Mouse (Mus musculus) neural tube, embryonic 14.5 days (tissue): ENCODE measurements at regions not wholly inside any gene's neighbourhood (a gene's known extent, or its start where the extent isn't known, plus 50 kb on each side); places are given as distances from the start of the nearest gene placed in this dataset.

Source experiments
- ATAC-seq: fragments of 200-750 bp; cut with Nextera tagmentation; 2 replicates; pipeline ENCODE4 v1.8.0; 2017; ENCODE audit warnings: low read depth, mild to moderate bottlenecking, moderate TSS enrichment, moderate library complexity
- H3K27ac ChIP-seq: fragments of 300-500 bp; sonication (generic); 2 replicates; pipeline ENCODE4 v1.5.1; 2014; ENCODE audit warnings: low read depth, mild to moderate bottlenecking, control low read depth, low read length, moderate library complexity, mixed read lengths
- H3K27me3 ChIP-seq: fragments of 300-500 bp; sonication (generic); 2 replicates; pipeline ENCODE4 v1.6.1; 2014; ENCODE audit warnings: low read length; ENCODE audit not compliant: control insufficient read depth, insufficient read depth
- H3K36me3 ChIP-seq: fragments of 300-500 bp; sonication (generic); 2 replicates; pipeline ENCODE4 v1.6.1; 2014; ENCODE audit warnings: low read length, mixed read lengths; ENCODE audit not compliant: control insufficient read depth, insufficient read depth
- H3K4me1 ChIP-seq: fragments of 300-500 bp; sonication (generic); 2 replicates; pipeline ENCODE4 v1.6.1; 2014; ENCODE audit warnings: low read length; ENCODE audit not compliant: control insufficient read depth, insufficient read depth
- H3K4me2 ChIP-seq: fragments of 300-500 bp; sonication (generic); 2 replicates; pipeline ENCODE4 v1.6.1; 2014; ENCODE audit warnings: mild to moderate bottlenecking, low read depth, low read length, control low read depth
- H3K4me3 ChIP-seq: fragments of 300-500 bp; sonication (generic); 2 replicates; pipeline ENCODE4 v1.5.1; 2014; ENCODE audit warnings: low read depth, low read length, control low read depth, mixed read lengths
- H3K9ac ChIP-seq: fragments of 300-500 bp; sonication (generic); replicated peaks from 2 replicates; pipeline ENCODE4 v1.6.1; 2014; ENCODE audit warnings: low read depth, mild to moderate bottlenecking, control low read depth, low read length, mixed read lengths
- H3K9me3 ChIP-seq: fragments of 300-500 bp; sonication (generic); 2 replicates; pipeline ENCODE4 v1.6.1; 2016; ENCODE audit warnings: low read length; ENCODE audit not compliant: control insufficient read depth
- WGBS: fragments of 180-500 bp; shearing (Covaris S2); extraction: QIAGEN DNeasy Blood & Tissue Kit; methylation state at CpG from one replicate; pipeline ENCODE4 v1.1.7; 2014; 5-methylcytosine and 5-hydroxymethylcytosine counted together

DNA sequence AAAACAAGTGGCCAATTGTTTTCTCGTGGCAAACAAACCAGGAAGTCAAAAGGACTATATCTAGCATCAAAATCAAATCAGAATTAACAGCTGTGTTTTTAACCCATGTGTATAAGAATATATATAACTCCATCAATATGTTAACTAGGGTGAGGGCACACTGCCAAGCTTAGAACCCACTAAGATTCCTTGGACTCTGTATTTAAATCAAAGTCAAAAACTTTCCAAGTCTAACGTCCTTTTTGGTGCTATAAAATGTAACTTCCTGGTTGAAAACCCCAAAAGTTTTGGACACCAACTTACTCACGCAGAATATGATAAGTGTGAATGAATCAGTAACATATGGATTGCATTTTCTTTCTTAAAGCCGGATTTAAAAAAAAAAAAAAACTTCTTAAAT lies 647.9 kb upstream of the Cited2 start:
- Histone ChIP-seq H3K27ac (no peak overlapping the region), H3K9me3 (no peaks in the 10 kb centered on the region), H3K4me2 (no peak overlapping the region), H3K27me3 (no peaks in the 10 kb centered on the region), H3K9ac (no peak overlapping the region), H3K36me3 (no peaks in the 10 kb centered on the region), H3K4me1 (no peaks in the 10 kb centered on the region), H3K4me3 (no peak overlapping the region)
- WGBS, result 65% methylated on average over 4 of the region's 4 CpGs
- no peak for ATAC-seq

DNA sequence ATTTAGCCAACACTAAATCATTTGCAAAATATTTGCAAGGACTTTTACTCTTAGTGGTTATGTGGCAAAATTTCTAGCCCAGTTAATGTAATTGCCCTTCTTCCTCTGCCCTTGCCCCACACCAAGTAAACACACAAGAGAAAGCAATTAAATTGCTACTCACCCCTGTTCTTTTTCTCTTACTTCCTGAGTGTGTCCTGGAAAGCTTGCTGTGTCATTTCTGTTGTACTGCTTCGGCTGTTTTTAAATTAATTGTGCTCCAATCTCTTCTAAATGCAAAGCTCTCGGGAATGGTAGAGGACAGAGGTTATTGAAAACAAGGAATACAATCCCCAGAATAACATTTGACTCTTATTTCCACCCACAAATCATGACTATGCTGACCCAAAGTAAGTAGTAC lies 647.4 kb upstream of the Cited2 start:
- Histone ChIP-seq H3K9ac (no peak overlapping the region), H3K4me1 (no peaks in the 10 kb centered on the region), H3K4me2 (no peak overlapping the region), H3K4me3 (no peak overlapping the region), H3K27me3 (no peaks in the 10 kb centered on the region), H3K9me3 (no peaks in the 10 kb centered on the region), H3K27ac (no peak overlapping the region), H3K36me3 (no peaks in the 10 kb centered on the region)
- WGBS, result 21% methylated on average over 2 of the region's 2 CpGs
- no peak for ATAC-seq

DNA sequence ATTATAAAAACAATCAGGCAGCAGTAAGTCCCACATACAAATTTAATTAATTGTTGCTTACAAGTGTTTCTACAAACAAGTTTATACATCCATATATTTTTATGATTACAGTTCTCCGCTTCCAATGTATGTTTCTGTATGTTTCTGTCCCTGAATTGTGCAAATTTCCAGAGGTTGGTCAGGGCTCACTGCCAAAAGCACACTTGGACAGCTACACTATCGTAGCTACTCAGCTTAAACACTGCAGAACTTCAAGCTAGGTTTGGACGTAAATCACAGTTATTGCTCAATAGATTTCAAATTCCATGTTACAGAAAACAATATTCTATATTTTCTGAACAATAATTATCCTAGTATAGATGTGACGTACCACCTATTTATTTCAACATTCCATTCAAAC lies 646.8 kb upstream of the Cited2 start:
- Histone ChIP-seq H3K4me1 (no peaks in the 10 kb centered on the region), H3K36me3 (no peaks in the 10 kb centered on the region), H3K27ac (no peak overlapping the region), H3K9me3 (no peaks in the 10 kb centered on the region), H3K9ac (no peak overlapping the region), H3K27me3 (no peaks in the 10 kb centered on the region), H3K4me3 (no peak overlapping the region), H3K4me2 (no peak overlapping the region)
- no peak for ATAC-seq
- WGBS, result 71% methylated on average over 4 of the region's 4 CpGs

DNA sequence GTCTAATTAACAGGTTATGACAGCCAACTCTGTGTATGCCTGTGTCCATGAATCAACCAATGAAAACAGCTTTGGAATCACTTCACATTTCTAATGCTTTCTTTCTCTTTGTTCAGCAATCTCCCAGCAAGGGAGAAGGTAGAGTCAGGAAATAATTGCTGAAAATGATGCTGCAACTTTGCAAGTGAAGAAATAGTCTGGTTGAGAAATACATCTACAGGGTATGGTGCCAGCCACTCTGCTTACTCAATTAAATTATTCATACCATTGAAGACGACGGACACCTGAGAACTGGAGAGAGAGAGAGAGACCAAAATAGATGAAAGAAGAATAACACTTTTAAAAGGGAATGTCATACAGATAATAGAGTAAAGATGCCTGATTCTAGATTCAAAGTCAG lies 645.4 kb upstream of the Cited2 start:
- Histone ChIP-seq H3K9me3 (no peaks in the 10 kb centered on the region), H3K4me1 (no peaks in the 10 kb centered on the region), H3K27me3 (no peaks in the 10 kb centered on the region), H3K4me2 (no peak overlapping the region), H3K27ac (no peak overlapping the region), H3K36me3 (no peaks in the 10 kb centered on the region), H3K9ac (no peak overlapping the region), H3K4me3 (no peak overlapping the region)
- 82% methylated on average over 2 of the region's 2 CpGs for WGBS
- no peak for ATAC-seq

DNA sequence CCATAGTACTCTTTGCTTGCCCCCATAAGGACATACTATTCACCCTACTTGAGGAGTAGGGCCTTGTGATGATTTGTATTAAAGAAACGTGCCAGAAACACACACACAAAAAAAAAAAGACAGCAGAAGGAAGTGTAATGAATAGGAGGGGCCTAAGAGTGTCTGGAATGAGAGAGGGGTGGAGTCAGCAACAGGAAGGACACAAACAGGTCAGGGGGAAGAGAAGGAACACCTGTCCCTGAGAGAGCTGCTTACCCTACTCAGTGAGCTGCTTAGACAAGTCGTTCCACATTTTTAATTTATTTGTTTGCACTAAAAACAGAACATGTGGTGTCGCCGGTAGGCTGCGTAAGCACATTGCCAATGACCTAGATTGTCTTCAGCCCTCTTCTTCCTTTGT lies 642.2 kb upstream of the Cited2 start:
- Histone ChIP-seq H3K4me2 (no peak overlapping the region), H3K27me3 (no peaks in the 10 kb centered on the region), H3K27ac (no peak overlapping the region), H3K4me1 (no peaks in the 10 kb centered on the region), H3K4me3 (no peak overlapping the region), H3K9me3 (no peaks in the 10 kb centered on the region), H3K9ac (no peak overlapping the region), H3K36me3 (no peaks in the 10 kb centered on the region)
- 79% methylated on average over 5 of the region's 5 CpGs for WGBS
- ATAC-seq, result no peak

DNA sequence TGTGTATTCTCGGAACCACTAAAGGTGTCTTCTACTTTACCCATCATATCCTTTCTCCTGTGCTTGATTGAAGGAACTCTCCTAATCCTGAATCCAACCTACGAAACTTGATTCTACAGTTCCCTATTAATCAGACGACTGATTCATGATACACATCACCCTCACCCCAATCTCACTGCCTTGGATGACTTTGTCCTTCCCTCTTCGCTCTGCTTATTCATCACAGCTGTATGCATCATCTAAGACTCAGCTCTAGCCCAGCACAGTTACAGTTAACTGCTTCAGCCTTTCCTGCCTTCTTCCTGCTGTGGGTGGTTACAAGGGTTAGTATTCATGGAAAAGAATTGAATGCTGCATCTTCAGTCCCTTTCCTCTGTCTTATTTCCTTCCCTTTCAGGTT lies 640.1 kb upstream of the Cited2 start:
- no peak overlapping the region for H3K27ac ChIP-seq
- H3K36me3 ChIP-seq, result no peaks in the 10 kb centered on the region
- no peak overlapping the region for H3K4me3 ChIP-seq
- no peaks in the 10 kb centered on the region for H3K9me3 ChIP-seq
- 94% methylated on average over 4 of the region's 4 CpGs for WGBS
- no peak for ATAC-seq
- no peaks in the 10 kb centered on the region for H3K27me3 ChIP-seq
- no peaks in the 10 kb centered on the region for H3K4me1 ChIP-seq
- H3K9ac ChIP-seq, result no peak overlapping the region
- H3K4me2 ChIP-seq, result no peak overlapping the region

DNA sequence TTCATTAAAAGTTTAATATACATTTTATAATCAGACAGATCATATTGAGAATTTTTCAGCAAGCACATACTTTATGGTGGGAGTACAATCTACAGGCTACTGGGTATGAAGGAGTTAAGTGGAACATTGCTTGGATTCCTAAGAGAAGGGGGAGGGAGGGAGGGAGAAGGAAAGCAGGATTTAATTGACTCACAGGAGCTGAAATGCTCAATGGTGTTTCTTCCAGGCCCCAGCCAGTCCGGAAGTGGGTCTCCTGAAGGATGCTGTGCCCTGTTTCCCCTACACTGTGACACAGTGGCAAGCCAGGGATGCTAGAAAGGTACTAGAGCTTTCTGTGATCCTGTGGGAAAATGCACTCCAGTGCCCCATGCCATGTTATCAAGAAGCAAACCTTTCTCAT lies 621.0 kb upstream of the Cited2 start:
- Histone ChIP-seq H3K4me2 (no peak overlapping the region), H3K27ac (no peak overlapping the region), H3K27me3 (no peaks in the 10 kb centered on the region), H3K36me3 (no peaks in the 10 kb centered on the region), H3K9me3 (no peaks in the 10 kb centered on the region), H3K9ac (no peak overlapping the region), H3K4me1 (no peaks in the 10 kb centered on the region; the same call in 1 of the 2 replicates), H3K4me3 (no peak overlapping the region)
- 6% methylated on average over 1 of the region's 1 CpGs for WGBS
- no peak for ATAC-seq

DNA sequence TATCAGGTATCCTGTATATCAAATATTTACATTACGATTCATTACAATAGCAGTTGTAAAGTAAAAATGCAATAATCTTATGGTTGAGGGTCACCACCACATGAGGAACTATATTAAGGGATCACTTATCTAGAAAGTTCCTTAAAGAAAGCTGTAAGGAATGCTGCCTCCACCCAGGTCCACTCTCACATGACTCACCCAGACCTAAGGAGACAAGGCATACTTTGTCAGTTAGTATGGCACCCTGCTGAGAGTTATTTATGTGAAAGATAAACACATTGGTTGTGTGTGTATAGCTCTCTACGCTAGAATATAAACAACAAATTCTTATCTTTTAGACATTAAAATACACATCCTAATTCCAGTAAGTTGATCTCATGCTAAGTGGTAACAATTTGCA lies 619.6 kb upstream of the Cited2 start:
- no peaks in the 10 kb centered on the region for H3K27me3 ChIP-seq
- no peak for ATAC-seq
- H3K4me1 ChIP-seq, result no peaks in the 10 kb centered on the region; the same call in 1 of the 2 replicates

DNA sequence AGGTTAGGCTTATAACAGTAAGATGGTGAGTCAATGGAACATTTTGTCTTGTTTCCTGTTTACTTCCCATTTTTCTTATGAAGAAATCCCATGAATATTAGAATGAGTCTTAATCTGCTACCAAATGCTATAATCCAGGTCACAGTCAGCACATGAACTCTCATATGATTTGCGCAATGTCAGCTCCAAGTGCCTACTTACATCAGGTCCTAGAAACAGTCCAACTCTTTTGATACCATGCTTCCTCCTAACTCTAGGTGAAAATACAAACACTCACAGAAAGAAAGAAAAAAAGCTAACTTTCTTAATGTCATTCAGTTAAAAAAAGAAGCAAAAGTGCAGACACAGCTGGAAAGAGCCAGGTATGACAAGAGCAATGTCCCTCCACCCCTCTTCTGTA lies 616.2 kb upstream of the Cited2 start:
- H3K4me3 ChIP-seq, result no peak overlapping the region
- no peaks in the 10 kb centered on the region; the same call in 1 of the 2 replicates for H3K4me1 ChIP-seq
- H3K9ac ChIP-seq, result no peak overlapping the region
- H3K4me2 ChIP-seq, result no peak overlapping the region
- H3K27me3 ChIP-seq, result no peaks in the 10 kb centered on the region
- H3K27ac ChIP-seq, result no peak overlapping the region
- 96% methylated on average over 1 of the region's 1 CpGs for WGBS
- ATAC-seq, result no peak
- no peaks in the 10 kb centered on the region for H3K36me3 ChIP-seq
- no peaks in the 10 kb centered on the region for H3K9me3 ChIP-seq

More for the DNA sequence above, 619.6 kb upstream of the Cited2 start:
- 78% methylated on average over 2 of the region's 2 CpGs for WGBS
- Histone ChIP-seq H3K4me3 (no peak overlapping the region), H3K4me2 (no peak overlapping the region), H3K9me3 (no peaks in the 10 kb centered on the region), H3K27ac (no peak overlapping the region), H3K36me3 (no peaks in the 10 kb centered on the region), H3K9ac (no peak overlapping the region)

DNA sequence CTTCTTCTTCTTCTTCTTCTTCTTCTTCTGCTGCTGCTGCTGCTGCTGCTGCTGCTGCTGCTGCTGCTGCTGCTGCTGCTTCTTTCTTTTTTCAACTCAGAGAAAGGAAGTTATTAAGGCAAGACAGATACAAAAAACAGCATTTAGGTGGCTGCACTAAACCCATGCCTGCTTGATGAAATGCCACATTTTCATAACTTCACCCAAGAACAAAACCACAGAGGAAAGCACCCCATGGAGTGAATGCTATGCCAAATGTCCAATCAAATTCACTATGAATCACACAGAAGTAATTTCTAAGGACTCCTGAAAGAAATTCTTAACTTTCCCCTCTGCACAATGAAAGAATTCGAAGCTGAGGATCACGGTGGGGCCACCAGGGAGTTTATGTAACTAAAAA lies 611.9 kb upstream of the Cited2 start:
- no peak overlapping the region for H3K4me3 ChIP-seq
- H3K27me3 ChIP-seq, result no peaks in the 10 kb centered on the region
- no peak overlapping the region for H3K4me2 ChIP-seq
- no peaks in the 10 kb centered on the region for H3K9me3 ChIP-seq
- WGBS, result 89% methylated on average over 2 of the region's 2 CpGs
- no peak for ATAC-seq
- H3K27ac ChIP-seq, result no peak overlapping the region
- H3K4me1 ChIP-seq, result no peaks in the 10 kb centered on the region
- no peaks in the 10 kb centered on the region for H3K36me3 ChIP-seq
- H3K9ac ChIP-seq, result no peak overlapping the region
